Mouse (Mus musculus): ENCODE data around the gene Dennd1b.

- TF ChIP-seq CTCF (IDR thresholded peaks at IDR 0.05; ENCODE audit: insufficient read depth, low read depth, low read length) (no peak), POLR2A (IDR thresholded peaks at IDR 0.05; ENCODE audit: insufficient read depth, low read depth, low read length) (no peak)
Observed at GRCm38 (mm10) chr1:138970053-138970452, 6.8 kb downstream of the Dennd1b start.
